Mouse (Mus musculus): ENCODE measurements around the gene Gm20538. TPM values are rescaled to one million over a fixed set of nuclear protein-coding genes. Genes with fewer than 3 reads are reported as not detected.

Gm20538 gene
- polyA plus RNA-seq, 1 experiment, result not detected

DNA sequence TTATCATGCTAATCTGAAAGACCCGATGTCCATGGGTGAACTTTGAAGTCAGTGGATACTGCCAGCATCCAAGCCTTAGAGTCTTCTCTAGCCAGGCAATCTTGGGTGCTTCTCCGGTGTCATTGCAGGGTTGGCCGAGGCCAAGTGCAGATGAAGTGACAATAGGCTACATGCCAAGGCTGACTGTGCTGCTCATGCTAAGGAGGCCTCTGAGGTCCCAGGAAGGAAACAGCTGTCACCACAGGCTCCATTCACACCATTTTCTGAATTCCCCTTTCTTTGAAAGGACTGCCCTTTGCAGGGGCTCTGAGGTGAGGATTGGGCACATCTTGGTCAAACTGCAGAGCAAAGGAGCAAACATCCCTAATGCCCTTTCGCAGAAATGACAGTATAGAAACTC lies 49.9 kb downstream of the Gm20538 start:
- Histone ChIP-seq H3K4me1 (ENCODE audit: control insufficient read depth, insufficient read depth, low read length) (no peaks in the 10 kb centered on the region), H3K27me3 (replicated peaks; ENCODE audit: control insufficient read depth, insufficient read depth, low read length) (0 out of 2 replicates have a peak, but pooled peaks cover 2% of the 10 kb centered on the region), H3K27ac (ENCODE audit: insufficient read depth, low read depth, low read length) (no peak overlapping the region), H3K4me3 (ENCODE audit: insufficient read depth, low read depth, low read length) (no peak overlapping the region), H3K36me3 (ENCODE audit: control insufficient read depth, insufficient read depth, low read length) (no peaks in the 10 kb centered on the region)
- no peak for DNase-seq
- 59% methylated on average over 4 of the region's 4 CpGs for WGBS
- TF ChIP-seq CTCF (conservative IDR thresholded peaks at IDR 0.05; ENCODE audit: insufficient read depth, insufficient read length, low read depth, low read length) (no peak), POLR2A (IDR thresholded peaks at IDR 0.05; ENCODE audit: low read depth, low read length) (no peak)

- H3K27ac ChIP-seq (ENCODE audit: insufficient read depth, low read depth, low read length), result no peak overlapping the region
- no peak for TF ChIP-seq CTCF (conservative IDR thresholded peaks at IDR 0.05; ENCODE audit: insufficient read depth, insufficient read length, low read depth, low read length)
- TF ChIP-seq POLR2A (IDR thresholded peaks at IDR 0.05; ENCODE audit: low read depth, low read length), result no peak
- DNase-seq, result no peak
- H3K4me3 ChIP-seq (ENCODE audit: insufficient read depth, low read depth, low read length), result no peak overlapping the region
- H3K36me3 ChIP-seq (ENCODE audit: control insufficient read depth, insufficient read depth, low read length), result no peaks in the 10 kb centered on the region
- H3K4me1 ChIP-seq (ENCODE audit: control insufficient read depth, insufficient read depth, low read length), result no peaks in the 10 kb centered on the region
- 65% methylated on average over 6 of the region's 6 CpGs for WGBS
- H3K27me3 ChIP-seq (replicated peaks; ENCODE audit: control insufficient read depth, insufficient read depth, low read length), result 0 out of 2 replicates have a peak, but pooled peaks cover 2% of the 10 kb centered on the region
Measured at GRCm38 (mm10) chr19:44501925-44502324, 50.7 kb downstream of the Gm20538 start.

DNA sequence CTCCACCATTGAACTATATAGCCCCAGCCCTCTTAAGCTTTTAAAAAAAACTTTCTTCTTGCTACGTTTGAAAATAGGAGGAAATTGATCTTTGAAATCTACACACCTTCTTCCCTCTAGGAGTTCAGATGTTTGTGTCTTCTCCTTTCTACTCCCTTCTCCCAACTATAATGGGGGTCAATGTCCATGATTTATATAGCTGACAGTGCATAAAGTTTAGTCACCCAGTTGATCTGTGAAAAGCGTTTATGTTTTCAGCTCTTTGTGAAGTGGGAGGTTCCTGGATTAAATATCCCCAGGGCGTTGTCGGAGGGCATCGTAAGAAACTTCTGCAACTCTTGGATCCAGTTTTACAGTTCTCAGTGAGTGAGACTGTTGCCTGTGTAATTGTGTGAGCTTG lies 52.4 kb downstream of the Gm20538 start:
- H3K27ac ChIP-seq (ENCODE audit: insufficient read depth, low read depth, low read length), result no peak overlapping the region
- H3K4me1 ChIP-seq (ENCODE audit: control insufficient read depth, insufficient read depth, low read length), result no peaks in the 10 kb centered on the region
- TF ChIP-seq CTCF (conservative IDR thresholded peaks at IDR 0.05; ENCODE audit: insufficient read depth, insufficient read length, low read depth, low read length) (no peak), POLR2A (IDR thresholded peaks at IDR 0.05; ENCODE audit: low read depth, low read length) (no peak)
- no peak for DNase-seq
- no peak overlapping the region for H3K4me3 ChIP-seq (ENCODE audit: insufficient read depth, low read depth, low read length)
- no peaks in the 10 kb centered on the region for H3K36me3 ChIP-seq (ENCODE audit: control insufficient read depth, insufficient read depth, low read length)
- 0 out of 2 replicates have a peak, but pooled peaks cover 2% of the 10 kb centered on the region for H3K27me3 ChIP-seq (replicated peaks; ENCODE audit: control insufficient read depth, insufficient read depth, low read length)
- 33% methylated on average over 5 of the region's 5 CpGs for WGBS

DNA sequence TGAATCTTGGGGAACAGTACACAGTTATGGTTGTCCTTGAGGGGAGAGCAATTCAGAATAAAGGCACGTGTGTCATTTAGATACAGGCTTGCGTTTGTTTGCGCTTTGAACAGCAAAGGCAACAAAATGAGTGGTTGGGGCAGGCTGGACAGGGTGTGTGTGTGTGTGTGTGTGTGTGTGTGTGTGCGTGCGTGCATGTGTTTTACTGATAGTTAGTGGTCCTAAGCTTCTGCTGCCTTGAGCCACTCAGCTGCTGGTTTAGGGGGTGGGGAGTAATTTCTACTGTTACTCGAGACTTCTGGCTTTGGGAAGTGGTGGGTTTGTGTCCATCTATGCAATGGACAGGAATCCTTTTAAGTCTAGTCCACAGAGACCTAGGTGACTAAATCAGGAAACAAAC lies 53.7 kb downstream of the Gm20538 start:
- DNase-seq, result no peak
- no peak overlapping the region for H3K27ac ChIP-seq (ENCODE audit: insufficient read depth, low read depth, low read length)
- 55% methylated on average over 6 of the region's 6 CpGs for WGBS
- H3K36me3 ChIP-seq (ENCODE audit: control insufficient read depth, insufficient read depth, low read length), result no peaks in the 10 kb centered on the region
- no peaks in the 10 kb centered on the region for H3K4me1 ChIP-seq (ENCODE audit: control insufficient read depth, insufficient read depth, low read length)
- TF ChIP-seq CTCF (conservative IDR thresholded peaks at IDR 0.05; ENCODE audit: insufficient read depth, insufficient read length, low read depth, low read length) (no peak), POLR2A (IDR thresholded peaks at IDR 0.05; ENCODE audit: low read depth, low read length) (no peak)
- H3K27me3 ChIP-seq (replicated peaks; ENCODE audit: control insufficient read depth, insufficient read depth, low read length), result peaks cover 2% of the 10 kb centered on the region; the same call in 1 of the 2 replicates
- no peak overlapping the region for H3K4me3 ChIP-seq (ENCODE audit: insufficient read depth, low read depth, low read length)

GRCm38 (mm10) chr19:44496941-44497340 lies 55.7 kb downstream of the Gm20538 start:
- H3K4me1 ChIP-seq (ENCODE audit: control insufficient read depth, insufficient read depth, low read length), result no peaks in the 10 kb centered on the region
- H3K27ac ChIP-seq (ENCODE audit: insufficient read depth, low read depth, low read length), result no peak overlapping the region
- no peak overlapping the region for H3K4me3 ChIP-seq (ENCODE audit: insufficient read depth, low read depth, low read length)
- no peak for DNase-seq
- TF ChIP-seq CTCF (conservative IDR thresholded peaks at IDR 0.05; ENCODE audit: insufficient read depth, insufficient read length, low read depth, low read length) (no peak), POLR2A (IDR thresholded peaks at IDR 0.05; ENCODE audit: low read depth, low read length) (no peak)
- 80% methylated on average over 10 of the region's 10 CpGs for WGBS
- H3K36me3 ChIP-seq (ENCODE audit: control insufficient read depth, insufficient read depth, low read length), result no peaks in the 10 kb centered on the region
- peaks cover 2% of the 10 kb centered on the region; the same call in 1 of the 2 replicates for H3K27me3 ChIP-seq (replicated peaks; ENCODE audit: control insufficient read depth, insufficient read depth, low read length)

DNA sequence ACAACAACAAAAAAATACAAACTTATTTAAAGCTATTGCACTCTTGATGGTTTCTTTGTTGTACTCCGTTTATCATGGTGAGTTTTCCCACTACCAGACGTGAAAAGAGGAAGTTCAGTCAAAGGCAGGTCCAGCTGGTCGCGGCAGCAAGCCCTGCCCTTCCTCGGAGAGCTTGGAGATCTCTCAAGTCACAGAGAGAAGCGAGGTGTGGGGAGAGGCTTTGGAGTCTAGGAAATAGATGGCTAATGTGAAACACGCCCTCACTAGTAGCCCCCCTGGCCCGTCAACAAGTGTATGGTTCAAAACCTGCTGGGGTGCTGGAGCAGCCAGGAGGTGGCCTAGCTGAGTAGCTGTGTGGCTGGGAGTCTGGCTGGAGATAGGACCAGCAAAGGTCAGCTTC lies 56.1 kb downstream of the Gm20538 start:
- Histone ChIP-seq H3K4me1 (ENCODE audit: control insufficient read depth, insufficient read depth, low read length) (no peaks in the 10 kb centered on the region), H3K4me3 (ENCODE audit: insufficient read depth, low read depth, low read length) (no peak overlapping the region), H3K36me3 (ENCODE audit: control insufficient read depth, insufficient read depth, low read length) (no peaks in the 10 kb centered on the region), H3K27me3 (replicated peaks; ENCODE audit: control insufficient read depth, insufficient read depth, low read length) (peaks cover 2% of the 10 kb centered on the region; the same call in 1 of the 2 replicates), H3K27ac (ENCODE audit: insufficient read depth, low read depth, low read length) (no peak overlapping the region)
- 61% methylated on average over 8 of the region's 8 CpGs for WGBS
- DNase-seq, result no peak
- TF ChIP-seq CTCF (conservative IDR thresholded peaks at IDR 0.05; ENCODE audit: insufficient read depth, insufficient read length, low read depth, low read length) (no peak), POLR2A (IDR thresholded peaks at IDR 0.05; ENCODE audit: low read depth, low read length) (no peak)

Other genes with a start within 250 kb of the Gm20538 start
- 0.23 and 0.26 TPM in 2 replicates for gene Scd4, start 219.7 kb downstream of the Gm20538 start, polyA plus RNA-seq (2012; rRNA removed)
- gene Scd1, start 145.0 kb downstream of the Gm20538 start, polyA plus RNA-seq (2012; rRNA removed), result 3,910 and 4,173 TPM in 2 replicates
- 0.11 and 0.14 TPM in 2 replicates for gene Wnt8b, start 59.4 kb downstream of the Gm20538 start, polyA plus RNA-seq (2012; rRNA removed)
- 5.3 and 6.8 TPM in 2 replicates for gene Sec31b, start 7.0 kb downstream of the Gm20538 start, polyA plus RNA-seq (2012; rRNA removed)
- 1,573 and 1,885 TPM in 2 replicates for gene Ndufb8, start 2.6 kb upstream of the Gm20538 start, polyA plus RNA-seq (2012; rRNA removed)
- gene Hif1an, start 10.0 kb upstream of the Gm20538 start, polyA plus RNA-seq (2012; rRNA removed), result 16.4 and 17.0 TPM in 2 replicates
- gene Pax2, start 203.2 kb upstream of the Gm20538 start, polyA plus RNA-seq (2012; rRNA removed), result 25.8 and 29.7 TPM in 2 replicates

Data from kidney, adult 2 months (tissue).